Mouse (Mus musculus): ENCODE measurements around the gene Sox5.

Gene Sox5

DNA sequence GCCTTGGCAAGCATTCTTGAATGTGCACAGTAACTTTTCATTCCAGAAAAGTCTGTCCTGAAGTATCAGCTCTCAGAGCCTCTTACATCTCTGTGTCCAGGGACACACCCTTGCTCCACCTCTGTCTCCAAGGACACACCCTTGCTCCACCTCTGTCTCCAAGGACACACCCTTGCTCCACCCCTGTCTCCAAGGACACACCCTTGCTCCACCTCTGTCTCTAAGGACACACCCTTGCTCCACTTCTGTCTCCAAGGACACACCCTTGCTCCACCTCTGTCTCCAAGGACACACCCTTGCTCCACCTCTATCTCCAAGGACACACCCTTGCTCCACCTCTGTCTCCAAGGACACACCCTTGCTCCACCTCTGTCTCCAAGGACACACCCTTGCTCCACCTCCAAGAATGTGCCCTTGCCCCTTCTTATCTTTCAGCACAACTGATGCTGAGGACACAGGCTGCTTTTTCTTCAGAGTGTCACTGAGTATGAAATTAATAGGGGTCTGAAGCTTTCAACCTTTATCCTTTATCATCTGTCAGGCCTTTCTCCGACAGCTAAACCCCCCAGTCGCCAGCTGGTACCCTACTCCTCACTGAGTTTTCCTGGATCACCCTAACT lies 452.4 kb downstream of the Sox5 start:
- no peak for DNase-seq (ENCODE audit: low spot score)

DNA sequence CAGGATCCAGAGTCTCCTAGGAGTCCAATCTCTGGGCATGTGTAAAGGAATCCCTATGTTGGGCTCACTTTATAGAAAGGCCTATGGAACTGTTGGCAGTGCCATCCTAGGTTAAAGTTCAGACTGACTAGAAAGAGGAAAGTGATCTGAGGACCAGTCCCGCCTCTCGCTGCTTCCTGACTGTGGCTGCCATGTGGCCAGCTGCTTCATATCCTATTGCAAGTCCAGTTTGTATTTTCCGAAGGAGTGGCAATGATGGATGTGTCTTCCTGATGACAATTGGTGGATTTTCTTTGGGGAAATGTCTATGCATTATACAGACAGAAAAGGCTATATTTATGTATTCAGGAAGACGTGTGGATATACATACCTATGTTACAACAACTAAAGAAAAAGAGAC lies 453.0 kb downstream of the Sox5 start:
- DNase-seq (ENCODE audit: low spot score), result no peak

DNA sequence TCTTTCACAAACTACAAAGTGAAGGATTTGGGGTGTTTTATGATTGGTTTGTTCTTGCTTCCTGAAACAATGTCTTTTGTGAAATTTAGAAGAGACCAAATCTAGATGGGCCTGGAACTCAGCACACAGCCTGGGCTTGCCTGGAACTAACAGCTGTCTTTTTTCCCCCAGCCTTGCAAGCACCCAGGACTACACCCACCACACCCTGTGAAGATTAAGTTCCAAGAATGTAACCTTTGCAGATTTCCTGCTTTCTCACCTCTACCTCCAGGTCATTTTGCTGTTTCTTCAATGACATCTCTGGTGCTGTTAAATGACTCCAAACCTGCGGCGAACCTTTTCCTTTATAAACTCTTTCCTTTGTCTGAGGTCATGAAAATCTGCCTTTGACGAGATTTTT lies 455.0 kb downstream of the Sox5 start:
- DNase-seq (ENCODE audit: low spot score), result no peak

DNA sequence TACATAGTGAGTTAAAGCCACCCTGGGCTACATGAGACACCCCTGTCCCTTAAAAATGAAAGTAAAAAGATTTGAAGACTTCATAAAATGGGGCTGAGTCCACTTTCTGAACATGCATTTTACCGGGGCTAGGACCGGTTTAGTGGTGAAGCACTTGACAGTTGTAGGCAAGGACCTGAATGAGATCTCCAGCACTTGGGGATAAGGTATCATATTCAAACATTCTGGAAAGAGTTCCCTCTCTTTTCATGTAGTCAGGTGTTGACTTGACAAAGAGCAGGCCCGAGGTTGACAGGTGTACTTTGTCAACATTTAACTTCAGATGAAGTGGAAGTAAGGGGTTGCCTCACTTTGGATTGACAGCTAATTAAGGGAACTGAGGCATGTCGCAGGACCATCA lies 458.4 kb downstream of the Sox5 start:
- DNase-seq (ENCODE audit: low spot score), result no peak

DNA sequence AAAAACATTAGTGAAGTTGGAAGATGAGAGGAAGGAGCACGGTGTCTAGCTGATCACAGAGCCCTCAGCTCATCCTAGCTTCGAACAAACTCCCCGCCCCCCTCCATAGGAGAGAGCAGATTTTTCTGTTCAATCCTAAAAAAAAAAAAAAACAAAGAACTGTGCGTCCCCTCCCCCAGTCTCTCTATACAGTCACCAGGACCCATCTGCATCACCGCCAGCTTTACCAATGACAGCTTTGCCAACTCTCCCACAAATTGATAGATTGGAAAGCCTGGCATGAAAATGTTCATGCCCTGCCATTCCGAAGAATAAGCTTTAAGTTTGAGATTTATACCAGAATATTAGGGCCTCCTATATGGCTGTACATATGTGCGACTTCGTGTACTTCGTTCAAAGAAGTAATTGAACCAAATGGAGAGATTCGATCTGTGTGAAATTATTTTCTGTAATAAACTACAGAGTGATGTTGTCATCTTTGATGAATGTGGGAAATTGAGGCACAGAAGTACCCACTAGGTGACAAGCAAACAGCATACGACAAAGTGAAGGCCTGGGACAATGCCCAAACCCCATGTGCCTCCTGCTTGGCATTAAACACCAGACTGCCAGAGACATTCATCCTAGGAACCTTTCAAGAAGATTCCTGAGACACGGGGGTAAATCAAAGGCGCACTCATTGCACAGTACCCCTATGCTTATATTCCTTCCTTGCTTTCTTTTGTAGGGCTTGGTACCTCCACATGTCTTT lies 459.3 kb downstream of the Sox5 start:
- DNase-seq (ENCODE audit: low spot score), result no peak

DNA sequence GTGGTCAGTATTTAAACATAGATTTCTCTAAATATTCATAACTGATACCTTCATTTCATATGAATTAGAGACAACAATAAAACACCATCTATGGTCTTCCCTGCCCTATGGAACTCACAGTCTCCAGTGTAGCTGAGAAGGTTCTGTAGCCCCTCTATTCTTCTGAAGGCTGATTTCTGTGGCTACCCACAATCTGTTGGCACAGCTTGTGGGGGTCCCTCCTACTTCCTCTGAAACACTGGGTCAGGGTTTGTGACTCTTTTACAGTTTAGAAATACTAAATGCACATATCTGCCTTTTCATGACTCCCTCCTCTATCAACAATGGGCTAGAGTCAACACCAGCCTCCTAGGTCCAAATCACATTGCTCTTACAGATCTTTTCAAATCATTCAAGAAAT lies 461.4 kb downstream of the Sox5 start:
- no peak for DNase-seq (ENCODE audit: low spot score)

DNA sequence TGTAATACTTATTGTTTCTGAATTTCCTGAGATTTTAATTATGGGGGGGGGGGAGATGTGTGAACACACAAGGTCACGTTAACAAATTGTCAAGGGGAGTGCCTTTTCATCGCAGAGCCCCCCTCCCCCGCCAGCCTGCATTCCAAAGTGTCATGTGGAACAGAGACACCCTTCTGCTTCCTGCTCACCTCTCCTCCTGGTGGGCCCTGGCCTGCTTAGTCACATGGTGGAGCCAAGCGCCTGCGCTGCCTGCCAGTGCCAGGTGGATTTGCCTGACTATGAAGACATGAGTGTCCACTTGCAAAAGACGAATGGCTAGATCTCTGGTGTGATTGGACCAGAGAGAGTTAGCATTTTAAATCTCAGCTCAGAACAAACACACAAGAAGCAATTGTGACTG lies 462.1 kb downstream of the Sox5 start:
- DNase-seq (ENCODE audit: low spot score), result no peak

DNA sequence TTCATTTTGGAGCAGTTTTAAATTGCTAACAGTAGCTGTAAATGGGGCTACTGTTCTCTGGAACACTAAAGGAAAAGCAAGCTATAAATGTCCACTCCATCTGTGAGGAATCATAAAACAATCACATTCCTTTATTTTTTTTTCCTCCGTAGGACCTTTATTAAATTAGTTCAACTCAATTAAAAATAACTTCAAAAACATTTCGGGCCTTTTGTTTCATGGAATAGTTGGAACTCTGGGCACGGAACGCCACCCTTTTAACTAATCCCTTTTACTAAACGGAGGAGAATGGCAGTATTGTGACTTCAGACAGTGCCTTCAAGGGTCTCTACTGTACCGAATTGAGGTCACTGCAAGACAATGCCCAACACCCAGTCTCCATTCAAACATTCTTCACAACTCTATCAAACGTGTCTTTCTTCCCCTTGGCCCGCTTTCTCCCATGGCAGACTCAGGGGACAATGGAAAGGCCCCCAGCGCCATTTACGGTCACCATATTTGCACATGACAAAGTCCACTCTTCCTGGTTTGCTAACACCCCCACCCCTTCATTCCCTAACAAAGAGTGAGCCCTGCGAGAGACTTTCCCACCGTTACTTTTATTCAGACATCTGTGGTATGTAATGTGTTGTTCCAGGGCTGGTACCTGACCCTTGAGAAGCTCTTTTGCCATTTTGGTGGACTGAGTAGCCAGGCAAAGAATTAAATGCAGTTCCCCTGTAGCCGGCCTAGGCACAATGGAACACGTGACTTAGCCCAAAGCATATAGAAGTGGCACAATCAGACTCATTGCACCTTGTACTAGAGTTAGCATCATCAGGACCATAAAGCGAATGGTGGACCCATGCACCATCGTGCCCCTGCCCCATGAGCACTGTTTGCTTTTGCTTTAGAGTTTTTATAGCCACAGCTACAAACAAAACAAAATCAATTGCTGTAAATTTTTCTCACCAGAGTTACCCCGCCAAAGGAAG lies 468.7 kb downstream of the Sox5 start:
- peak; percentile 65 for DNase-seq (ENCODE audit: low spot score)

DNA sequence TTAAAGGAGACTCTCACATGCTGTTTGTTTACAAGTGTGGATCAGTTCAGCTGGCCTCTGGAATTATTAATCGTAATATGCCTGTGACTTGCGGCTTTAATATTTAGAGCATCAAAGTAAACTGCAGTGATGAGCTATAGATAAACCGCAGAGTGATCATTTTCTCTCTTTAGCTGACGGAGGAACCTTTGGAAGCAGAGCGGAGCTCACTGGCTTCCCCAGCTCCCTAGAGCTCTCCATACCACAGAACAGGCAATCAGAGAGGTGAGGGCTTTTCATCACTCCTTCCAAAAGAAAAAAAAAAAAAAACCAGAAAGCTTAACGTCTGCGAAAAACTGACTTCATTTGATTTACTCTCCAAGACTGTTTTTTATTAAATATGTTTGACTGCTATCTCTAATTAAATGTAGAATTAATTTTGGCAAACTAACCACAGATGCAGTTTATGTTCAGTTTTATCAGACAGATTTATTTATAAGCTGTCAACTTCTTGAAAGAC lies 469.4 kb downstream of the Sox5 start:
- no peak for DNase-seq (ENCODE audit: low spot score)

DNA sequence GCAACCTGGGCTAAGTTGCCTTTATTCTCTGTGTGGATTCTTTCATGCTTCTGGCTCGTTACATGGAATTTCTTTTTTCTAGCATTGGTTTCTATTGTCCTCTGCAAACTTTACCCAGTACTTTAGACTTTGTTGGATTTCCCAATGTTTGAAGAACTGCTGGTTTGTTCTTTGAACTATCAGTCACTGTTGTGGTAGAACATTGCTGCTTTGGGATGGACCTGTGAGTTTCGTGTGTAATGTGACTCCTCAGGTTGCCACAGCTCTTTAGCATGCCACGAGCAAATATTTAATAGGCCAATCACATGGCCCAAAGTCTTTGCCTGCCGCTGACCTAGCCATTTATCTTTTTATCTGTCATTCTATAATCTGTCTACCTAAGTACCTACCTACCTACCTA lies 470.0 kb downstream of the Sox5 start:
- DNase-seq (ENCODE audit: low spot score), result no peak

DNA sequence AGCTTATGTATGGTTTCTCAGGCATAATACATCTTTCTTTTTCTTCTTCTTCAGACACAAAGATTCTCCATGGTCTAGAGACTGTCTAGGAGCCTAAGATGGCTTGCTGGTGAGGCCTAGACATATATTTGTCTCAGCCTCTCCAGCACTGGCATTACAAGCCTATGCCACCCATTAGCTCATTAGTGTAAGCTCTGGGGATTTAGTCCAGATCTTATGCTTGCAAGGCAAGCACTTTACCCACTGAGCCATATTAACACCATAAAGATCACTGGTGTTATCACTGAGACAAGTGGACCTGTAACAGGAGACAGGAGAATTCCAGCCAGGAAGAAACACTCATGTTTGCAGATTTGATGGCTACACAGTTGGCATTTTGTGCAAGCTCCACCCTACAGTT lies 472.6 kb downstream of the Sox5 start:
- DNase-seq (ENCODE audit: low spot score), result peak; percentile 4

DNA sequence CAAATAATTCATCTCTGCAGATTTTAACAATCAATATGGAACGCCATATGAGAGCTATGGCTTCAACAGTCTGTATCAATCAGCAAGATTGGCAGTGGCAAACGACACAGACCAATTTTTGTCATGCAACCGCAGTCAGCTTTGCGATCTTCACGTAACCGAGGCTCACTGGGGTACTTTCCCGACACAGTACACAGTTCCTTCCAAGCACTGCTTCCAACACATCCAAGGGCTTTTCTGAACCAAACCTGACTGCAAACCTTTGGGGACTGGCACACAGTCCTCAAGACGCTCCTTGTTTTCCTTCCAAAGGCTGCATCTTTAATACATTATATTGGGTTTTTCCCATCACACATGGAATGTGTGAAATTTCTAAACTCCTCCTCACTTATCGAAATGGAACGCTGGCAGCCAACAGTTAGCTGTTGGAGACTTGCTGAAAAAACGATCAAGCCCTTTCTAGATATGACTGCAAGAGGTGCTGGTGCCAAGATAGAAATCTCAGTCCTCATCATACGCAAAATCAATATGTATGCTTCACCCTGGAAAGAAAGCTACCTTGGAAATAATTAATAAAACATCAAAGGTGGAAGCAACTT lies 474.1 kb downstream of the Sox5 start:
- DNase-seq (ENCODE audit: low spot score), result no peak

DNA sequence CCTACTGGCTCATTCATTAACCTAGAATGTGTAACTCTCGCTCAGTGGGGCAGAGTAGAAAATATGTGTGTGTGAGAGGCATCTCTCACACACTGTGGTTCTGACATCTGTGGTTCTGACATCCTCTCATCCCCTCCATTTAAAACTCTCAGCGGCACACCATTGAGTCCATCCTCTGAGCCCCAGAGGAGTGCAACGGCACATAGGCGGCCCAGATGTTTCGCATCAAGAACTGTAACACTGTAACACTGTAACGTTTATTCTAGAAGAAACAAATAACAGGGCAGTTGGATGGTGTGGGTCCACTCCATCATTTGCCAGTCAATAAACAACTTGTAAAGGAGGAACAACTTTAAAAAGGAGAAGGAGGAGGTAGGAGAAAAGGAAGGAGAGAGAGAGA lies 479.0 kb downstream of the Sox5 start:
- no peak for DNase-seq (ENCODE audit: low spot score)

DNA sequence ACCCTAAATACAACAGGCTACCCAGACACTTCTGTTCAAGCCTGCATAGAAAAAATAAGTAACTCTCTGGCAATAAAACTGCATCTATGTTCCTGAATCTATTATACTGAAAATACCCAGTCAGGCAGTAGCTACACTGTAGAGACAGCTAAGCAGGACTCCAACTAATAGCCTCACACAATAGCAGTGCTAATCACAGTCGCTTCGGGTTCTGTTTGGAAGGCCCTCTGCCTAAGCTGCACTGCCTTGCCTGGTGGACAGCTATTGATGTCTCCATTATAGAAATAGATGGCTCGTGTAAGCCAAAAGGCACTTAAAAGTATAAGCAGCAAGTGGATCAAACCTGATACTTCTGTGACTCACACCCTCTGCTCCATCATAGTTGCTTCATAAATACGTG lies 480.7 kb downstream of the Sox5 start:
- DNase-seq (ENCODE audit: low spot score), result peak; percentile 22

DNA sequence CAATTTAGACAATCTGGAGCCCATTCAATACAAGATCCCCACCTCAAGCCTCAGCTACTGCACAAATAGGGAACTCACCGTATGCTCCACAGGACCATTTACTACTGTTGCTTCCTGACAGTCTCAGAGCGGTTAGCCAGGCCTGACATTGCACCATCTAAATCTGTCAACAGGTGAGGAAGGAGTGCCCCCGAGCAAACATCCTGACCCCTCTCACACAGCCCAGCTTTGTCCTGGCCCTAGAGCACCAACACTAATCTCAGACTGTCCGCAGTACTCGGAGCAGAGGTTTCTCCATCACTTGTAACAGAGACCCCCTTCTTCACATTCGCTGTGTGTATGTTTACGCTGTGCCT lies 482.3 kb downstream of the Sox5 start:
- no peak for DNase-seq (ENCODE audit: low spot score)

DNA sequence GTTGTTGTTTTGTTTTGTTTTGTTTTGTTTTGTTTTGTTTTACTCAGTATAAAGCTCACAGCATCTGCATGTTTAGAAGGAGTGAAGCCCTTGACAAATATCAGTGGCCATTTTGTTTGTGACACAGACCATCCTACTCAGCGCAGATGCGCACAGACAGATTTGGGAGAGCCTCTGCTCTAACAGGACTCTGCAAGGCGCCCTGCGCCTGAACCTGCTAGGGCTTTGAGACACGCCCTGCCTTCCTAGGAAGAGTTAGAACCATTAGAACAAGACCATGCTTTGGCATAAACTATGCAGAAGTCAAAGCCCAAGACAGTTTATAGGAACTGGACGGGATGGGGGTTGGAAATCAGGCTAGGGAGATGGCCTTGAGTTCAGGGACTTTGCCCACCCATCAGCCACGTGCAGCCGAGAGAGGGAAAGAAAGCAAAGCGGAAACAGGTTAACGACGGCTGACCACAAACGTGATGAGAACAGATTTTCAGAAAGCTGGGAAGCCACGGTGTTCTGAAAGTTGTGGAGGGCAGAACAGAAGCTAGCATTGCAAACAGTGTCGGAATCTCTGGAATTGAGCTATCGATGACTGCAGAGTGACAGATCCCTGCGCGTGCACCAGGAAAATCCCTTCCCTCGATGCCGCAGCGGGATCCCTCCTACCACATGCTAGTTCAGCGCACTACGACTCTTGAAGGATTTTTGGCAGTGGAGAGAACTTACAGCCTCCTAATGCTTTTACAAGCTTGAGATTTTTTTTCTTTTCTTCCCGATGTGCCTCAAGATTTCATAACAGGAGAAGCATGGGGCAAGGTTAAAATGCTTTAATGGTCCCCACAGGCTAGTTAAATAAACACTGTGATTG lies 482.9 kb downstream of the Sox5 start:
- DNase-seq (ENCODE audit: low spot score), result no peak

DNA sequence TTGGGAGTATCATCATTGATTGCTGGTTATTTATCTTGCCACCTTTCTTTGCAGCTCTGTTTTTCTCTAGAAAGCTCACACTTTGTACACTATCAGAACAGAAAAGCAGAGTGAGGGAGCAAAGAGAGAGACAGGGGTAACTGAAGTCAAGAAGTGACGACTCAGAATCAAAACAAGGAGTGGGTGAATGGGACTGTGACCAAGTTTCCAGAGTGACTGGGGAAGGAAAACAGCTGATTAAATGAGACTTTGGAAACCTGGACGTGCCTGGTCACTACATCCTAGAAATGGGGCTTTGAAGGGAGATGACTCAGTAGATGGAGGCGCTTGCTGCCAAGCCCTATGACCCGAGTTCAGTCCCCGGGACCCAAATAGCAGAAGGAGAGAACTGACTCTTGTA lies 483.9 kb downstream of the Sox5 start:
- no peak for DNase-seq (ENCODE audit: low spot score)

DNA sequence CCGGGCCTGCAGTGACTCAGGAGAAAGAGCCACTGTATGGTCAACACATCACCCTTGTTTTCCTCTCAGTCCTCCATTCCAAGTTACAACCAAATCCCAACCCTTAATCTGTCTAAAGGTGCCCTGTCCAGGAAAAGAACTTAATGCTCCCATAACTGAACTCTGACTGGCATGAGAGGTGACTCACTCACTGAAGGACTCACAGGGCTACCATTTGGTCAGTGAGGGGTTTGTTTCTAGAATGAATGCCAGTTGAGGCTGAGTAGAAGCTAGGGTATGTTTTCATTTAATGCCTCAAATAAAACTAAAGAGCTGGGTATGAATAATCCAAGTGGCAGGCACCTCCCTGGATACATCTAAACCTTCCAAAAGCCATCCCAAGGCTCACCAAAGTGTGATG lies 484.6 kb downstream of the Sox5 start:
- DNase-seq (ENCODE audit: low spot score), result no peak

DNA sequence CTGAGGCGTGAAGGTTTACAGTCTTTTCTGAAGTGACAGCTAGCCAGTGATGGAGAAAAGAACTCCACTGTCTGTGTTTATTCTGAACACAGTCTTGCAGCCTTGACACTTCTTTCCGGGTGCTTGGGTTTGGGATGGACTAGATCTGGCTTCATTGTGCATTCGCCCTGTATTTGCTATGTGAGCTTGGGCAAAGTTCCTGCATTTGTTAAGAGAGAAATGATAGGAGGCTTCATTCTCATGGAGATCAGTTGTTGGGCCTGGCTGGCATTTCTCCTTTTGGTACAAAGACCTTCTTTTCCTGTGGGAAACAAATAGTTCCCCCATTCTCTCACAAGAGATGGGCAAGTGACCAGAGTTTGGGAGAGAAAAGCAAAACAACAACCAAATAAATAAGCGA lies 490.3 kb downstream of the Sox5 start:
- no peak for DNase-seq (ENCODE audit: low spot score)

DNA sequence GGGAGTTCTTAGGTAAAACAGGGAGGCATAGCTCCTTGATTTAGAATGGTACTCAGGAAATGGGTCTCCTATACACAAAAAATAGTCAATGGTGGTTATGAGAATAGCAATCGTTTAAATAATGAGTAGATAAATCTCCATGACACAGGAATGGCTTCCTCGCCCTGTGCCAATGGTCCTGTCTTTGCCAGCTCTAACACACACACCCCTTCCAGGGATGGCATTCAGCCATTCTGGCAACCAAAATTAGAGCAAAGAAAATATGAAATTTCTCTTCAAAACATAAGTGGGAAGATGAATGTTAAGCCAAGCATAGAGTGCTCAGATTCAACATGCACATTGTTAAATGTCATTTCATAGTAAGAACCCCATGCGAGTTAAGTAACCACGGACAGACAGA lies 495.7 kb downstream of the Sox5 start:
- DNase-seq (ENCODE audit: low spot score), result no peak

DNA sequence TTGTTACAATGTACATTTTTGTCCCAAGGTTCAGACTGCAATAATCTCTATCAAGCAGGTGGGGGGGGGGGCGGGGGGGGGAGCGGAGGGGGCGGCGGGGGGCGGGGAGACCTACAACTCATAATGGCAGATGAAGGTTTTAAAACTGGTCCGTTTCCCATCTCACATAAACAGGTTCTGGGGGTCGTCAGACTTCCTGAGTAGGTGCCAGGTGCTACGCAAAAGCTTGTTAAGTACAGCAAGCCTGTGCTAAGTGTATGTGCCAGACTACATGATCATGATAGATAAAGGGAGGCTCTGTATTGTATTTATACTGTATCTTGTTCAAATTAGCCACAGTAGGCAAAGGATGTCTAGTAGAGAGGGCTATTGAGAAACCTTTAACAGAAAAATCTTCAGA lies 498.6 kb downstream of the Sox5 start:
- no peak for DNase-seq (ENCODE audit: low spot score)
